Mouse (Mus musculus) cerebellum, adult 8-10 months (tissue): ENCODE data around the gene Taar5.

ENCODE experiments used
- DNase-seq: peaks from one replicate; pipeline ENCODE4 v3.0.0; 2022

Gene Taar5

DNA sequence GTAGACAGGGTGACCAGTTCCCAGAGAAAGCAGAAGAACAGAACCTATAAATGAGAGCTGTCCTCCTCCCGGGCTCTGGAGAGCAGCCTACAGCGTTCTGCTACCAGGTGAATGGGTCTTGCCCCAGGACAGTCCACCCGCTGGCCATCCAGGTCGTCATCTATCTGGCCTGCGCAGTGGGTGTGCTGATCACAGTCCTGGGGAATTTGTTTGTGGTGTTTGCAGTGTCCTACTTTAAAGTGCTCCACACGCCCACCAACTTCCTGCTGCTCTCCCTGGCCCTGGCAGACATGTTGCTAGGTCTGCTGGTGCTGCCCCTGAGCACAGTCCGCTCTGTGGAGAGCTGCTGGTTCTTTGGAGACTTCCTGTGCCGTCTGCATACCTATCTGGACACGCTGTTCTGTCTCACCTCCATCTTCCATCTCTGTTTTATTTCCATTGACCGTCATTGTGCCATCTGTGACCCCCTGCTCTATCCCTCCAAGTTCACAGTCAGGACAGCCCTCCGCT is at the start of gene Taar5:
Gene Taar5, plus strand, starts transcription at position 51 of the 510 bp plus-strand sequence.
- no peak for DNase-seq

DNA sequence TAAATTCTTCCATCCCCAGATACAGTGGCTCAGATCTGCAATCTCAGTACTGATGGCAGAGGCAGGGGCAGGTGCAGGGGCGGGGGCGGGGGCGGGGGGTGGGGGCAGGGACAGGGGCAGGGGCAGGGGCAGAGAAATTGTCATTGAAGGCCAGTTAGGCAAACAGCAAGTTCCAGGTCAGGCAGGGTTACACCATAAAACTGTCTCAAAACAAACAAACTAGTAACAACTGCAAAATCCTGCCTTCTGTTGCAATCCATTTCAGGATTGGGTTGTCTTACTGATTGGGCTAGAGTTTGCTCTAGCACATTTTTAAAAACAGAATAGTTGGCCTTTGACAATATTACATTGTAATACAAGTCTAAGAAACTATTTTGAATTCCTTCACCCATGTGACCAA is 48.0 kb upstream of the Taar5 start:
- no peak for DNase-seq

DNA sequence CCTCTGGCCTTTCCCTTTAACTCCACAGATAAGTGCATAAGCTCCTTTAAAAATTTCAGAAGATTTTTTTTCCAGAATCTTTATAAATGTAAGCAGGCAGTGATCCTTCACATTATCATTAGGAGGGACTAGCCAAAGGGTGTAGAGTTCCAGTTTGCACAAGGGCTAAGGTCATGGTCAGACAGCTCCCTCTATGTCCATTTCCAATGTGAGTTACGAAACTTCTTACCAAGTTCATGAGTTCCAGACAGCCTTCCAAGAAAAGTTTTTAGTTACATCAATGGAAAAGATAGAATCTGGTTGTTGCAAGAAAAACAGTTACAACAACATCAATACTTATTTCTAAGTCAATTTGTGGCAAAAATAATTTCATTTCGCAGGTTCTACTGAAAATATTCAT is 46.6 kb upstream of the Taar5 start:
- DNase-seq, result no peak

DNA sequence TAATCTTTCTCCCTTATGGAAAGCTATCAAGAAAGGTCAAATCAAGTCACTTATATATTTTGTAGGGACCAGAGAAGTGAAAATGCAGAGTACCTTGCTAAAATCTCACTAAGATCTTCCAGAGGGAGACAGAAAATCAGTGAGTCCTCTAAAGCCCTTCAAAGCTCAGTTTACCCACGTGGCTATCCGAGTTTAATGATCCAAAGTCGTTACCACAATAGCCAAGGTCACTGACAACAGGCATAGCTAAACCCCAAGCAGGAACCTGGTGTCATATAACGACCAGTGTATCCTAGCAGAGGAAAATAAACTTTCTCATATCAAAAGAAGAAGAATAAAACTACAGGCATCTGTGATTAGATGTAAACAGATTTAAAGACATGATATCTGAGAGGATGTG is 32.9 kb upstream of the Taar5 start:
- DNase-seq, result no peak

DNA sequence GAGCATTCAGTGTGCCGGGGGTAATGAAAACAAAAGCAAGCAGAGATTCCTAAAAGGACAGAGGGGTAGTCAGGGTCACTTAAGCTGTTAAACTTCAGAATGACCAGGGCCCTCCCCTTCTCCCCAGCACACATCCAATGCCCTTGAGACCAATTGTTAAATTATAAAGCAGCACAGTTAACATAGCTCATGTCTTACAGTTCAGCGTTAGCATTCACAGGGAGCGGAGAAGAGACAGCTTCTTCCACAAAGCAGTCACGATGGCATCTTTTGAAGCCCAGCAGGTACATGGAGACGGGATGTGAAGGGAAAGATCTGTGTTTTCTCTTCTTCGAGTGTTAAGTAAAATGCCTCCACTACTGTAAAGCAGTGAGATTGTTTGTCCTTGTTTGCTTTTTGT is 32.2 kb upstream of the Taar5 start, which contains the start of gene Taar2:
Gene Taar2, plus strand, starts transcription at position 261 of the 400 bp plus-strand sequence.
- DNase-seq, result no peak

DNA sequence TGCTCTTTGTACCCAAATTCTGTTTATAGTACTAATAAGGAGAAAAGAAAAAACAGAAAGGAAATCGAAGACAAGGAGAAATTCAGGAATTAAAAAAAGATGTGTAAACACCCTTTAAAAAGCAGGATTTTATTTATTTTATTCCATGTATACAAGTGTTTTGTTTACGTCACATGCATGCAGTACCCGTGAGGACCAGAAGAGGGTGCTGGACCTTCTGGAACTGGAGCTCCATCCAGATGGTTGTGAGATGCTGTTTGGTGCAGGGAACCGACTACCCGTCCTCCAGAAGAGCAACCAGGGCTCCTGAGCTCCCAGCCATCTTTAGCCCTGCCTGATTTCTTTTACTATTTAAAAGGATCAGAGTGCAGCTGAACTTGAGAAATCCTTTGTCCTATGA is 28.0 kb upstream of the Taar5 start:
- DNase-seq, result no peak

DNA sequence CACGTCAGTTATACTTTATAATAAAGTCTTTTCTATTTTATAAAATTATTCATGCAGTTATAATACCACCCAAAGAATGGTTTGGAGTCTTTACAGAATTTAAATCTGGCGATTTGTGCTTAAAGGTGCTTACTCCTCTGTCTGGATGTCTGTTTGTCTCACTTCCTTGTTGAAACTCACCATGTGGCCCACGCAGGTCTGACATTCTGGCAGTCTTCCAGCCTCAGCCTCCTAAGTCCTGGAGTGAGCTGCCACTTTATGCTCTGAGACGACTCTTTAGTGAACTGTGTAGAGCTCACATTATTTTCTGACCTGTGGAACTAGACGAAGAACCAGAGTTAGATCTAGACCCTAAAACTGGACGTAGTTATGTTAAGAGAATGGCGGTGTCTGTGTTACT is 22.5 kb upstream of the Taar5 start:
- no peak for DNase-seq

DNA sequence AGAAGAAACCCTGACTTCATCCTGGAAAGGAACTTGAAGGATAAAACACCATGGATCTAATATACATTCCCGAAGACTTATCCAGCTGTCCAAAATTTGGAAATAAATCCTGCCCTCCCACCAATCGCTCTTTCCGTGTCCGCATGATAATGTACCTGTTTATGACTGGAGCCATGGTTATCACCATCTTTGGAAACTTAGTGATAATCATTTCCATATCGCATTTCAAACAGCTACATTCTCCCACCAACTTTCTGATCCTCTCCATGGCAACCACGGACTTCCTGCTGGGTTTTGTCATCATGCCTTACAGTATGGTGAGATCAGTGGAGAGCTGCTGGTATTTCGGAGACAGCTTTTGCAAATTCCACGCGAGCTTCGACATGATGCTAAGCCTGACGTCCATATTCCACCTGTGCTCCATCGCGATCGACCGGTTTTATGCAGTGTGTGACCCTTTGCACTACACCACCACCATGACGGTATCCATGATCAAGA is 20.9 kb upstream of the Taar5 start, which contains the start of gene Taar3:
Gene Taar3, plus strand, starts transcription at position 51 of the 498 bp plus-strand sequence.
- DNase-seq, result no peak

DNA sequence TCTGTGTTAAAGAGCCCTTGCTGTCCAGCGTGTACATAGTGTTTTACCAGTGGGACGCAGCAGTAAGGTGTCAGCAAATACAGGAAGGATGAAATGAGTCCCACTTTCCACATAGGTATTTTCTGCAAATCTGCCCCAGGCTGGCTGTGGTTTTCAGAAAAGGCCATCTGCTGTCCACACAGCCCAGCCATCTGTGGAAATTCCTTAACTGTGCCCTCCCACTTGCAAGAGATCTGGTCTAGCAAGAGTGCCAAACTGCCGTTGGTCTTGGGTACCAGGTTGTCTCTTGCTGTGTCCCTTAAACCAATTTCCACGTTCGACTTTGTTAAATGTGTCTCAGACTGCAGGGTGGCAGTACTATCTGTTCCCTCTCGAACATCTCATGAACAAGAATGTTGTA is 18.8 kb upstream of the Taar5 start:
- peak; percentile 40 for DNase-seq

DNA sequence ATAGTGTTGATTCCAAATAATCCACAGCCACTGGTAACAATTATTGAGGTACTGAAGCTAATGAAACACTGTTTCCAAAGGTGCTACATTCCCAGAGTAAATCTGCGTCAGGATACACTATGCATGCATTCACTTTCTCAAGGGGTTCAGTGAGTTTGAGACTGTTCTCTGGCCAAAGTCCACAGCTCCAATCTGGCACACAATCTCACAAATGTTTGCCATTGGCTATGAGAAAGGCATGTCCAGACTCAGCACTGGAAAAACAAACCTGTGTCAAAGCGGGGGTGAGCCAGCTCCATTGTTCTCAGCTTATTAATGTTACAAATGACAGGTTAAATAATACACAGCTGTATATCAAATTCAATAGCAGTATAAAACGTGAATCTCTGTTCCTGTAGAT is 11.4 kb upstream of the Taar5 start:
- no peak for DNase-seq

DNA sequence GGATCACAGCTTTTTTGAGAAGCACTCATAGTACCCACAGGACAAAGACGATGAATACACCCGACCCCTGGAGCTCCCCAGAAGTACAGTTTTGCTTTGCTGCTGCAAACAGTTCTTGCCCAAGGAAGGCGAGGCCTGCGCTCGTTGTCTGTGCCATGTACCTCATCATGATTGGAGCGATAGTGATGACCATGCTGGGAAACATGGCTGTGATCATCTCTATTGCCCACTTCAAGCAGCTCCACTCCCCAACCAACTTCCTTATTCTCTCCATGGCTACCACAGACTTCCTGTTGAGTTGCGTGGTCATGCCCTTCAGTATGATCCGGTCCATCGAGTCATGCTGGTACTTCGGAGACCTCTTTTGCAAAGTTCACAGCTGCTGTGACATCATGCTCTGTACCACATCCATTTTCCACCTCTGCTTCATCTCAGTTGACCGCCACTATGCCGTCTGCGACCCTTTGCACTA is 10.0 kb upstream of the Taar5 start, which contains the start of gene Taar4:
Gene Taar4, plus strand, starts transcription at position 51 of the 472 bp plus-strand sequence.
- DNase-seq, result no peak

DNA sequence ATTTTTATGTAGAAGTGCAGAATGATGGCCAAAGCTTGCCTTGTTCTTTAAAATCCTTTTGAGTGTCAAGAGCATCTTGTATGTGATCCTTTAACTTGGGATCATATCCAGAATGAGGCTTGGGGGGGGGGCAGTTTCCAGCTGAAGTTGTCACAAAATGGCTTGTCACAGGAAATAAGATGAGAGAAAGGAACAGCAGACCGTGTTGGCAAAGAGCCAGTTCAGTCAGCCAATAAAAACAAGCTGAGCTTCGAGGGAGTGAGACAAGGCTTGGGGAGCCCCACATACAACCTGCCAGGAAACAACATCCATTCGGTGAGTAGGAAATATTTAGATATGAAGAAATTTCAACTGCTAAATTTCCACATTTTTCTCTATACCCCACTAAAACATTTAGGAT is 7.1 kb upstream of the Taar5 start:
- no peak for DNase-seq

DNA sequence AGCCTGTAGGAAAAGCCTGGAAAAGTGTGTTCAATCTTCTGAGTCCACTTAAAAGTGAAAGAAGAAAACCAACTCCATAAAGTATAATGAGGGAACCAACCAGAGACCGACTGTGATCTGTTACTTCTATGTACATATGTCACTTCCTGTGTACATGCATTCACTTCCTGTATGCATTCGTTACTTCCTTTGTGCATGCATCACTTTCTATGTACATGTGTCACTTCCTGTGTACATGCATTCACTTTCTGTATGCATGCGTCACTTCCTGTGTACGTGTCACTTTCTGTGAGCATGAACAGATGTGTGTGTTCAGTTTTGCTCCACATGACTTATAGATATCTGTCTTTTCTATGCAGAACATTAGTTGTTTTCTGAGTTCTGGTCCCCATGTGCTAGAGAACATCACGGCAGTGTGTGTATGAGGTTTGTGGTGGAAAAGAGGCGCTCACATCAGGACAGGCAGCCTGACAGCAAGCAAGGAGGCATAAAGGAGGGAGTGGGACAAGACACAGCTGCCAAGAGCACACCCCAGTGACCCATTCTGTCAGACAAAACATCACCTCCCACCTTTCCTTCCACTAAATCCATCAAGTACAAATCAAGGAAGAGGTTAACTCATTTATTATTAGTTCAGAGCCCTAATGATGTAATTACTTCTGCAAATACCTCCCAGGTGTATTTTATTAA is 5.4 kb upstream of the Taar5 start:
- no peak for DNase-seq

DNA sequence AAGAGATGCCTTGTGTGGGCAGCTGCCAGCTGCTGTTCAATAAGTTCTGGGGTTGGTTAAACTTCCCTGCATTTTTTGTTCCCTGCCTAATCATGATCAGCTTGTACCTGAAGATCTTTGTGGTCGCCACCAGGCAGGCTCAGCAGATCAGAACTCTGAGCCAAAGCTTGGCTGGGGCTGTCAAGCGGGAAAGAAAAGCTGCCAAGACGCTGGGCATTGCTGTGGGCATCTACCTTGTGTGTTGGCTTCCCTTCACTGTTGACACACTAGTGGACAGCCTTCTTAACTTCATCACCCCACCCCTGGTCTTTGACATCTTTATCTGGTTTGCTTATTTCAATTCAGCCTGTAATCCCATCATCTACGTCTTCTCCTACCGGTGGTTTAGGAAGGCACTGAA is 750 bp downstream of the Taar5 start:
- no peak for DNase-seq

DNA sequence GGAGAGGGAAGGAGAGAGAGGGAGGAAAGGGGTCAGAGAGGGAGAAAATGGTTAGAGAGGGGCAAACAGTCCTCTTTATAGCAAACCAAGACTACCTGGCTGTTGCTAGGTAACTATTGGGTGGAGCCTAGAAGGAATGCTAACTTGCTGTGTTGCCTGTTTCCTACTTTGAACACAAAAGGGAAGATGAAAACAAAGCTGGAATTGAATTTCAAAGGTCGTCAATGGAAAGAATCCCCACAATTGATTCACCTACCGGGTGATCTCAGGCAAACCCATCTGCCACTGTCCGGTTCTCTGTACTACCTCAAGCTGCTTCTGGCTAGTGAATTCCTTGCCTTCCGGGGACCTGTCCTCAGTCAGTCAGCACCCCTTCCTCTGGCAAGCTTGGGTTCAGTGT is 7.5 kb downstream of the Taar5 start:
- DNase-seq, result no peak

DNA sequence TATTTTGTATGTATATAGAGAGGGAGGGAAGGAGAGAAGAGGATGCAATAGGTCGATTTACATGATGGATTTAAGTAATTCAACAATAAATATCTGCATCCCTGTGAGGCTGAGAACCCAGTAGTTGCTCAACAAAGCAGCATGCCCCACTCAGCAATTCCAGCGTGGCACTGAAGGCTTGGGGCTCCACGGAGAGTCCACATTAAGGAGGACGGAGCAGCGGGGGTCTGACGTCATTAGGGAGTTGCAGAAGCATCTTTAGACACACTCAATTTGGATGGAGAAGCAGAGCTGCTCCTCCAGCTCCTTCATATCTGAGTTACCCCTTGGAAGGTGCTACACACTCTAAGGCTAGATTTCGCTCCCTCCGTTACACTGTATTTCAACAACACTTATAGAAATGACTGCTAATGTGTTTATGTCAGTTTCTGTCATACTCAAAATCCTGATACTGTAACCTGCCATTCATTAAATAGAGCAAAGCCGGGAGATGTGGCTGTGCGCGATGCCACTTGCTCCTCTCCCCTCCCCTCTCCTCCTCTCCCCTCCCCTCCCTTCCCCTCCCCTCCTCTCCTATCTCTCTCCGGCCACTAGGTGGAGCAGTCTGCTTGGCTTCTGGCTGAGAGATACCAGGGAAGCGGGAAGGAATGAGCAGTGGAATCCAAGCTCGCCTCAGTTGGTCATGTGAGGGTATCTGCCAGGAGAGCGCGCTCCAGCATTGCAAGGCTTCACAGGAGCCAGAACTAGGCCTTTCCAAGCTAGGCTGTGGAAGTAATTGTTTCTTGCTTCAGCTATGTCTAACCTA is 8.6 kb downstream of the Taar5 start:
- peak; percentile 27 for DNase-seq

DNA sequence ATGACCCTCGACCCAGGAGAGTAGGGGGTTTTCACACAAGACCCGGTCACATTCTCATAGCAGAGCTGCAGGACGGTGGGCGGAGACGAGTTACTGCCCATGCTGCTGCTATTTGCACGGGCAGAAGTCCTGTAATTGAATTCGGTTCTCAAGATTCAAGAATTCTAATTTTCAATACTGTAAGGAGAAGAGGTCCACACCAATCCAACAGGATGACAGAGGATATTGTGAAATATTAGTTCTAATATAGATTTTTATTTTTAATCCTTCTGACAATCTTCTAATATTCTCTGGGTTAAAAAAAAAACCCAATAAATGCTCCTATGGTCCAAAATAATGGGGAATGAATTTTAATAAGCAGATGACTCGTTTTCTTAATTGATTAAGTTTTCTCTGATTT is 15.0 kb downstream of the Taar5 start, which contains the start of gene Taar6:
Gene Taar6, minus strand, starts transcription at position 101 of the 400 bp plus-strand sequence.
- DNase-seq, result no peak

DNA sequence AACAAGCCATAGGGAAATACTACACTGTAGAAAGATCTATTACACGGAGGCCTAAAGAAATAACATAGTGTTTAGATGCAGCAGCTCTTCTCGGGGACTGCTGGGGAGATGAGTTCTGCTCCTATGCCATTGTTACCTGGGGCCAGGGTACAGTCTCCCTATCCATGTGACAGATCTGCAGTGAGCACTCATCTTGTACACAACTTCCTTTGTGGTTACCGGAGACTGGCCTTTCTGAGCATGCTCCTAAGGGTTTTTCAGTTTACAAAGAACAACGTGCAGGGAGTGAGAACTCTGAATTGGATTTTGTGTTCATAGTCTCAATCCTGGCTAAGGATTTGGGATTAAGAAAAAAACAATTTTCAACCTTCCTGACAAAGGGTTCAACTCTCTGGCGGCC is 15.9 kb downstream of the Taar5 start:
- DNase-seq, result no peak

DNA sequence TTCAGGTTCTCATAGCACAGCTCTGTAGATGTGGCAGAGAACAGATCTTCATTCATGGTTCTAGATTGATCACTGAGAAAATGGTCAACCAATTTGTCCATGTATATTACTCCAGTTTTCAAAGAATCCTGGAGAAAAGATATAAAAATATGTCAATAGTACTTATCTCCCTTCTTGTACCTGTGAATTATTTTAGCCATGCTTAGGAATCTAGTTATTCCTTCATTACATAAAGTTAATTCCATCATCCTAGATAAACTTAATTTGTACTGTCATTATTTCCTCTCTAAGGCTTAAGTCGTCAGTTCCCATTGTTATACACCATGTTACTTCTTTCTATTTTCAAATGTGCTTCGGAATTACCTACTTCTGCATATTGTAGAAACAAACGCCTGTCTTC is 22.9 kb downstream of the Taar5 start, which contains the start of gene Taar7a:
Gene Taar7a, minus strand, starts transcription at position 101 of the 400 bp plus-strand sequence.
- DNase-seq, result no peak

DNA sequence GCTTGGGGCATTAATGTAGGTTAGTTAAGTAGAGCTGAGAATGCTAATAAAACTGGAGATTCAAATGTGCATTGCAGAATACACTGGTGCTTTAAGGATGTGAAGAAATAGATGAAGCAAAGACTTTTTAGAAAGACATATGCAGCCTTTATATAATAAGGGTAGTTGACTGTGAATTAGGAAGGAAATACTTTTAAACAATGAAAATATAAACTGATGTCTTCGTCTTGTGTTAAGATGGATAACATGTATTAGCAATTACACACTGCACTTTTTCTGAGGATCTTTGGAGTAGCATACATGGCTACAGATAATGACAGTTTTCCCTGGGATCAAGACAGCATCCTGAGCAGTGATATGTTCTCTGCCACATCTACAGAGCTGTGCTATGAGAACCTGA is 29.1 kb downstream of the Taar5 start, which contains the start of gene Taar7b:
Gene Taar7b, plus strand, starts transcription at position 301 of the 400 bp plus-strand sequence.
- DNase-seq, result no peak

DNA sequence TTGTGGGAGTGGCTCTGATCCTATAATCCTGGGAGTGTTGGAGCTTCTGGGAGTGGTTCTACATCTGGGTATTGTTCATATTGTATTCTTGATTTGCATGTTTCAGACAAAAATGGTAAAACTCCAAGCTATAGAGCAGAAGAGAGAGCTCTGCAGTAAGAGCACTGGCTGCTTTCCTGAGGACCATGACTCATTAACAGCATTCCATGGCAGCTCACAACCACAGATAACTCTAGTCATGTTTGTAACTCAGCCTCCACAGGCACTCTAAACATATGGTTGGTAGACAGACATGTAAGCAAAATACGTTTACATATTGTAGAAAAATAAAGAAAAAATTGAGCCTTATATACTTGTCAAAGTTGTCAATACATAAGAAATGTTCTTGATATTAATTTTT is 35.9 kb downstream of the Taar5 start:
- no peak for DNase-seq

DNA sequence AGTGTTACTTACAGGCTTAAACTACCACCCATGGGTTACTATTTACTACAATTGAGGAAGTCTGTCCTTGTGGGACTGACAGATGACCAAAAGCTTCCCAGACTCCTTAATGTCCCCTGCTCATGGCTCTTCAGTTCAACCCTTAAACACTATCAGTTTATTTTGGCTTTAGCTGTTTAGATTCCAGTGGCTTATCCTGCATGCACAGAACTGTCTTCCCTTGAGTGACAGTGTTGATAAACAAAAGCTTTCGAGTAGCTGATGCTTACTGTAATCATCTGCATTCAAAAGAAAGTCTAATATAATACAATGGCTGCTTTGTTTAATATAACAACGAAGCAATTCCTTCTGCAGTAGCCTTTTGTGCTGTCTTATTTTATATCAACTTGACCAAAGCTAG is 36.5 kb downstream of the Taar5 start:
- no peak for DNase-seq

DNA sequence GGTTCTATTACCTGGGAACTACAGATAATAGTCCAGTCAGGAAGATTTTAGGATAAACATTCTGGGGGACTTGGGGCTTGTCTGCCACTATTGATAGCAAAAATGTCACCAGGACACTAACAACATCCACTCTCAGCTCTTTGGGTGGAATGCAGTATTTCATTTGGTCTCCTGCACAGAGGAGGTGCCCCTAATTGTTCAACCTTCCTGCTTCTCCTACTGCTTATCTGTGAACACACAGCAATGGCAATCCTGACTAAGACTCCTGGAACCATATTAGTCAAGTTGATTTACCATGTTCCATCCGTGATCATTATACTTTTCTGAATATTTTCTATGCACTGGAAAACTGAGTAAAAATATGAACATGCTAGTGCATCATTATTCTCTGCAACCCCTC is 37.6 kb downstream of the Taar5 start:
- no peak for DNase-seq
